Mouse (Mus musculus): ENCODE measurements around the gene Jmjd8. TPM values are rescaled to one million over a fixed set of nuclear protein-coding genes. Genes with fewer than 3 reads are reported as not detected.

Gene Jmjd8
- 1.5 TPM for polyA plus RNA-seq (2014; fragmentation: Illumina TruSeq; extraction: RNeasy Lipid Tissue Mini Kit (QIAGEN cat#74804))

DNA sequence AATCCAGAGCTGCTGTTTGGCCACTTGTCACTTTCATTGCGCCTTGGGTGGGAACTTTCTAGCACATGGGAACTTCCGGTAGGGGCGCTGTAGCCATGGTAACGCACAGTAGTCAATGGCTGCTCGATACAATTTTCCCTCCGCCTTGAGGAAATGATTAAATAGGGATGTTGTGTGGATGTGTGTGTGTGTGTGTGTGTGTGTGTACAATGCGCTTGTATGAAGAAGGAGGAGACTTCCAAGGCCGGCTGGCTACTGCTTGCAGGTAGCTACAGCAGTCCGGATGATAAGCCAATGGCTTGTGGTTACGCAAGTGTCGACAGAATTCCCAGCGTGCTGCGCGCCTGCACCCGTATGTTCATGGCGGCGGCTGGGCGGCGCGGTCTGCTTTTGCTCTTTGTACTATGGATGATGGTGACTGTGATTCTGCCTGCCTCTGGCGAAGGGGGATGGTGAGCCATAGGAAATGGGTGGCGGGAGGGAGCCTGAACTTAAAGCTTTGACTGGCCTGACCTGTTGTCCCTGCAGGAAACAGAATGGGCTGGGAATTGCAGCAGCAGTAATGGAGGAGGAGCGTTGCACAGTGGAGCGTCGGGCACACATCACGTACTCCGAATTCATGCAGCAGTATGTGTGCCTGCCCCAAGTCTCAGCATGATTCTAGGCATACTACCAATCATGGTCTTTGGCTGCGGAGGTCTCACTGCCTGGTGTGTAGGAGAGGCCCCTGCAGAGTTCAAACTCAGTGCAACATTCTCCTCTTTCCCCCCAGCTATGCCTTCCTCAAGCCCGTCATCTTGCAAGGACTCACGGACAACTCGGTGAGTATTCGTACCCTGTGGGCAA lies at the start of gene Jmjd8:
Gene Jmjd8, plus strand, starts transcription at position 156 of the 846 bp plus-strand sequence.

DNA sequence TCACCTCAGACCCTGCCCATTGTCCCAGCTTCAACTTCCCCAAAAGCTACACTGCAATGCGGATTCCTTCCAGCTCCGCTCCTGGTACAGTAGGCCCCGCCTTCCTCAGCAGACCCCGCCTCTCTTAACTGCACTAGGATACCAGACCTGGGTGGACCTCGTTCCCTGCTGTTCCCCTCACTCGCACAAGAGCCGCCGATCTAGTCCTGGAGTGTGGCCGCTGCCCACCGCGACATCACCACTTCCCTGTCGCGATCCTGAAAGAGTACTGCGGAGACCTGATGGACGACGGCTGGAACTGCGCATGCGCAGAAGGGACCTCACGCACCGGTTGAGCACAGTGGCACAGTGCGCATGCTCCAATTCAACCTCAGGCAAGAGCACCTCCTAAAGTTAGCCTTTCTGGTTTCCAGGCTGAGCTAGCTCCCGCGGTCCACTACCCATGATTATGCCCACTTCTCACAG lies 43.4 kb upstream of the Jmjd8 start, which contains the start of gene Haghl:
Gene Haghl, minus strand, starts transcription at position 393 of the 465 bp plus-strand sequence.

DNA sequence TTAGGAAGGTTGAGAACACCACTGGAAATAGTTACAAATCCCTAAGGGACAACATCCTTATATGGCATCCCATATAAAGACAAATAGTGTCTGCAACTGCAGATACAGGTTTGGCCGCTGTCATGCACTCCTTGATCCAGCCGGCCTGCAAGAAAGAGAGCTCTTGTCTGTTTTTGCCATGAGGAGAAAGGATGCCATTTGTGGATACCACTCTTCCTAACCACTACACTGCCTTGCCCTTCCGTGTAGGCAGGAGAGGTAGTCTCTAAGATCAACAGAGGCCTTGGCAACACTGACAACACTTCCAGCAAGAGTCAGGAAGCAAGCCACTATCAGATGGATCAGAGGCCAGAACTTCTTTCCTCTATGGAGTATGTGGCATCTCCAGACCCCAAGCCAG lies 42.4 kb upstream of the Jmjd8 start, which contains the start of gene Ccdc78:
Gene Ccdc78, plus strand, starts transcription at position 301 of the 400 bp plus-strand sequence.

DNA sequence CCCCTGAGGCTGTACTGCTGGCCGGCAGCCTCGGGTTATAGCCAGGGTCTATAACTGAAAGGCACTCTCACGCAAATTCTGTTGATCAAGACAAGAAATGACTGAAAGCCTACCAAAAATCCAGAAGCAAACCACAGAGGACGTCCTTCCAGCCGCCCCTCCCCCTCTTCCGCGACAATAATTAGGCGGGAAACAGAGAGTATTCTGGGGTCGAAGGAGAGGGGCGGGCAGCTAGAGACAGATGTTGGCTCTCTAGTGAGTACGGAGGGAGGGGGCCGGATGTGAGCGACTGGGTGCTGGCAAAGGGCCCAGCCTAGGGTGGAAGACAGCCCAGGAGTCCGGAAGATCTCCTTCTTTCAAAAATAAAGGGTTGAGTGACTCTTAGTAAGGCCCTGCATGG lies 36.1 kb upstream of the Jmjd8 start, which contains the start of gene Fam173a:
Gene Fam173a, minus strand, starts transcription at position 287 of the 400 bp plus-strand sequence.

DNA sequence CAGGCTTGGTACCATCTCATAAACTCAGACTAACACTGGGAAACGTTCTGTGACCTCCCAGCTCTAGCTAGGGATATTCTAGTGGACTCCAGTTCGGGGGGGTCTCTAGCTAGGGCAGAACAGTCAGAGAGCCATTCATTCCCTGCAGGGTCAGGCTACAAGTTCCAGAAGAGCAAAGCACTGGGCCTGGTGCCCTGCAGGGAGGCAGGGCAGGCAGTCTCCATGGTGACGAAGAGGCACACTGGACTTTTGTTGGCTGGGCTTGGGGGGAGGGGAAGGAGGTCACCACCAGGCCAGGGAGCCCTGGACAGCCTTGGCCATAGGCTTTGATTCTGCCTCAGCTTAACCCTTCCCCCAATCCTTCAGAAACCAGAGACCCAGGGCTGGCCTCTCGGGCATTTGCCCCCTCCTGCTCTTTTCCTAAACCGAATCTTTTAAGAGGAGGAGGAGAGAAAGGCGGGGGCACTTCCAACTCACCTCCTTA lies 33.0 kb upstream of the Jmjd8 start, which contains the start of gene AC134908.4:
Gene AC134908.4, minus strand, starts transcription at position 51 of the 484 bp plus-strand sequence.

DNA sequence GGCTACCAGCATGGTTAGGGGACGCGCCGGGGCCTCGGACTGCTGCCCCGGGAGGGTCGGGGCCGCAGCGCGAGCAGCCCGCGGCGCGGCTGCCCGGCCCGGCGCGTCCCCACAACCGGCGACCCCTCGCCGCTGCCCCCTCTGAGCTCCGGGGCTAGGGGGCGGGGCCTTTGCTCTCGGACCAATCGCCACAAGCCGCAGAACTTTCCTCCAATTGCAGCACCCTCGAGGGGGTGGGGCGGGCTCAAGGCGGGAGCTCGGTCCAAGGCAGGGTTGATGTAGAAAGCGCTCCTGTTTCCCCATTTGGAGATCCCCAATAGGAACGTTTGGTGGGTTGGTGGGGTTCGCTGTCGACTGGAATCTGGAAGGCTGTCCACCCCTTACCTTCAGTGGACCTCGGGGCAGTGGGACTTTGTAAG lies 31.7 kb upstream of the Jmjd8 start, which contains the start of gene Metrn:
Gene Metrn, minus strand, starts transcription at position 186 of the 419 bp plus-strand sequence.

DNA sequence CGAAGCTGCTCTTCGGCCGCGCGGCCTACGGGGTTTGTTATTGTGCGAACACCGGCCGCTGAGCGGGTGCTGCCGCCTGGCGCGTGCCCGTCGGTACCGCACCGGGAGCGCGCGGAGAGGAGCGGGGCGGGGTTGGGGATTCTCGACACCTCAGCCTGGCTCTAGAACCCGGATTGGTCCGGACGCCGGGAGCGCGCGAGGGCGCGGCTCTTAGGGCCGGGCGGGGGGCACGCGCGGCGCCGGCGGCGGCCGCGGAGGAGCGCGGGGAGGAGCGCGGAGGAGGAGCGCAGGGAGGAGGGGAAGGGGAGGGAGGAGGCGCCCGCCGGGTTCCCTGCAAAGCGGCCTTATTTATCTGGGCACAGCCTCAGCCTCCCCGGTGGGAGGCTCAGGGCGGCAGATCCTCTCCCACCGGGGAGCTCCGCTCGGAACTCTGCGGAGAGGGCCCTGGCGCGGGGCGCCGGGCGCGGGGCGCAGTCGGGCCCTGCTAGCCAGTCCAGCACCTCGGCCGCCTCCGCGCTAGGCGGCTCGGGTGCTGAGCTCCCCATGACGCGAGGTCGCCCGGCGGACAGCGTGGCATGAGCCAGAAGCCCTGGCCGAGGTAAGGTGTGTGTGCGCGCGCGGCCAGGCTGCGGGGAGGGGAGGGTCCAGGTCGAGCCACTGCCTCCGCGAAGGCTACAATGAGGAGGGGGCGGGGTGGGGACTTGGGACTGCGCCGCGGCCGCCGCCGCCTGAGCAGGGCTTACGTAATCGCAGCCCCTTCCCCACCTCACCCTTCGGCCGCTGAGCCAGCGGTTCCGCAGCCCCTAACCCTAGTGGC lies 19.7 kb upstream of the Jmjd8 start, which contains the start of gene Fbxl16:
Gene Fbxl16, plus strand, starts transcription at position 297 of the 817 bp plus-strand sequence.

DNA sequence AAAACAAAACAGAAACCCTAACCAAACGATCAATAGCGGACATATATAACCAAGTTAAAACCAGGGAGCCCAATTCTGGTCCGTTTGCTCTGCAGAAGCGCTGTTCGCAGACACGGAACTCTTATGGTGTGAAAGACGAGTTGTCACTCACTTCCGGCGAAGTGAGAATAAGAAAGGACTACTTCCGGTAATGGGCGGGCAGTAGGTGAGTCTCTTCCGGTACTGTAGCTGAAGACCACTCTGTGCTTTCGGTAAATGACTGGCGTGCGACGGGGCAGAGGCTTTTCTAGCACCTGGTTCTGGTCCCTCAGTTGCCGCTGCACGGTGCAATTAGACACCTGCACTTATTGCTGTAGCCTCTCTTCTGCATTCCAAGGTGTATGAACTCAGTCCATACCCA lies 5.2 kb upstream of the Jmjd8 start, which contains the start of gene Wdr24:
Gene Wdr24, plus strand, starts transcription at position 176 of the 400 bp plus-strand sequence.

DNA sequence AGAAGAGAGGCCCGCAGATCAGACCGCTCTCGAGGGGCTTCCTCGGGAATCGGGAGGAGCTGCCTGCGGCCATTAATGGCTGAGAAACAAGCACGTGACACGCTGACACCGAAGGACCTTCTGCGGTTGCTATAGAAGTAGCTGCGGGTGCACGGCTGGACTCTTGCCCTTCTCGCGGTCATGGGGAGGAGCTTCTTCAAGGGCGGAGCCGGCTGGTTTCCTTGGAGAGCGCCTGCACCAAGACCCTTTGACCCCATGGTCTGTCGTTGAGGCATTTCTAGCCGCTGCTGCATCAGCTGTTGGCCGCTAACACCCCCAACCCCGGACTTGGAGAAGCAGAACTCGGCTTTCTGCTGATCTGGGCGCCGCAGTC lies 4.6 kb downstream of the Jmjd8 start, which contains the start of gene Stub1:
Gene Stub1, minus strand, starts transcription at position 114 of the 373 bp plus-strand sequence.

DNA sequence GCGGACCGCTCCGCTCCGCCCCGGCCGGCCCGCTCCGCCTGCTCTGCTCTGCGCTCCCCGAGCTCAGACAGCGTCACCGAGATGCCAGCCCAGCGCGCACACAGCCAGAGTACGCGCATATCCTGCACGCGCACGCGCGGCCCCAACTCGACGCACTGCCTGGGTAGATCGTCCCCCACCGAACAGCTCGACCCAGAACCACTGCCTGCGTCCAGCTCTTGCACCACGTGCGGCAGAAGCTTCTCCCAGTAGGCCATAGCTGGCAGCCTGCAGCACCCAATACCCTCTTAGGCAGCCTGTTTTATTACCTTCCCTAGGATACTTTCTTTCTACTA lies 8.4 kb downstream of the Jmjd8 start, which contains the start of gene Rhbdl1:
Gene Rhbdl1, minus strand, starts transcription at position 220 of the 335 bp plus-strand sequence.

DNA sequence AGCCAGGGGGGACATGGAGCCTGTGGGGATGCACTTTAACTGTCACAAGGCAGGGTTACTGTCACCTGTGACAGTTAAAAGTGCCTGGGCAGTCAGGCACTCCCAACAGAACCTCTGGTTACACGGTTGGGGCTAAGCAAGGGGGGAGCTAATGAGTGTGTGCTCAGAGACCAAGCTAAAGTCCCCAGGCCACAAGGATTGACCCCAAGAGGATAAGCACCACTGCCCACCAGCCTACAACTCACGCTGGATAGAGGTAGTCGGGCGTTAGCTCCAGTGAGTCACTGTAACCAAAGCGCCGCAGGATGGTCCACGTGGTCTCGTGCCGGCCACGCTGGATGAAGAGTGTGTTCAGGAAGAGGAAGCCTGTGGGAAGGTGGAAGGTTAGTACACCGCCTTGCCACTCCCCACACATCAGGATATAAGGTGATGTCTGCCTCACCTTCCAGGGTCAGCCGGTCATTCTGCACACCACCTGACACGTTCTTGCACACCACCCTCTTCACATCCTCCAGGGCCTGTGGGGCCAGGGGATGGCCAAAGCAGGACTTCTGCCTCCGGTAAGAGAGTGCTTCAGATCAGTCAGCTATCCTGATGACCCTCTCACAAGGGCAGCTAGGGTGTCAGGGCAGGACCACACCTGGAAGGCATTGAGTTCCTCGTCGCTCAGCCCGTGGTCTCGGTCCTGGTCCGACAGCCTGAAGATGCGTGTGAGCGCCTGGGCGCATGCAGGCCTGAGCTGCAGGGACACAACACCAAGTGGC lies 12.6 kb downstream of the Jmjd8 start, which contains the start of gene Gm20683:
Gene Gm20683, minus strand, starts transcription at position 647 of the 764 bp plus-strand sequence.

DNA sequence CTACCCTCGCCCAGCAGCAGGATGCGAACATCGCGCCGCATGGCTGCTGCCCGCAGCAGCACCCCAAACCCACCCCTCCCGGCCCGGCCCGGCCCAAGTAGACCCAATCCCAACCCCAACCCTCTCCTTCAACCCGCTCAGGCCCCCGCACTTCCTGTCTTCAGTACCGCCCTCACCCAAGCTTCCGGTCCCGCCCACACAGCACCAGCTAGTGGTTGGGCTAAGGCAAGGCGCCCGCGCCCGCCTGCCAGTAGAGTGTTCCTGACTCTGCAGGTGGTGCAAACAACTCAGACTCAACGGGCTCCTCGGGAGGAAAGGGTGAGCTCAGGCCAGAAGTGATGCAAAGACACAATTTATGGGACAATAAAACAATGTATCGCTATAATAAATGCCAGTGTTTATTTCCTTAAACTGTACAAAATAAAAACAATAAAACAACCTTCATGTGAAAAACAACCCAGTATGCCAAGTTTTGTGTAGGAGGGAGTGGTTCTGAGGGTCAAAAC lies 15.8 kb downstream of the Jmjd8 start, which contains the start of gene Rhot2:
Gene Rhot2, minus strand, starts transcription at position 456 of the 506 bp plus-strand sequence.

DNA sequence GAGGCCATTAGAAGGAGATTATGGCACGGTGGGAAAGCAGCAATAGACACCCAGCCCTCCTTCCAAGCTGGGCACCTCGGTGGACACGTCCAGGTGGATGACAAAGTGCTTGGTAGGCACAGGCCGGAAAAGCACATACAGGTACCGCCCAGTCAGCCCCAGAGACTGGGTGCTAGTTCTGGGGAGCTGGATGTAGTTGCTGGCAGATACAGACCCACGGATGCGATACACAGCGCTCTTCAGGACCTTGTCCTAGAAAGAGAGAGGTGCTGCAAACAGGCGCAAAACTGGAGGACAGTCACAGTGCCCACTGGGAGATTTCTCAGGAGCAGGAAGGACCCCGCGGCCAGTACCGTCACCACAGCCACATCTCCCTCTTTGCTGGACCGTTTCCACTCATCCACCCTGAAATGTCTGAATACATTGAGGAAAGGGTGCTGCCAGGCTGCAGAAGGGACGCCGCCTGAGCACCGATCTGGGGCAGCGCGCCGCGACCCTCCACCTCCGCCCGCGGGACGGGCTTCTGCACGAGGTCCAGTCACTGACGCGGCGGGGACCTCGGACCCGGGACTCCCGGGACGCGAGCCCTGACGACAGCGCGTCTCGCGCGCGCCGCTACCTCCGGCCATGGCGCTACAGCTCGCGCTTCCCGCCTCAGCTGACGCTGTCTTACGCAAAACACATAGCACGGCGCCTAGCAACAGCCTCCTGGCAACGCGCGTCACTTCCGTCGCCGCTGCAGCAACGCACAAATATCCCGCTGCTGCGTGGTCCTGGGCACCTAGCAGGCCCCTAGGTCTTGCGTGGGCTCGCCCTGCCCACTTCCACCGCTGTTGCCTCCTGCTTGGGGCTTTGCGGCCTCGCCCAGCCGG lies 32.4 kb downstream of the Jmjd8 start, which contains the start of gene Wdr90:
Gene Wdr90, minus strand, starts transcription at position 670 of the 872 bp plus-strand sequence.

DNA sequence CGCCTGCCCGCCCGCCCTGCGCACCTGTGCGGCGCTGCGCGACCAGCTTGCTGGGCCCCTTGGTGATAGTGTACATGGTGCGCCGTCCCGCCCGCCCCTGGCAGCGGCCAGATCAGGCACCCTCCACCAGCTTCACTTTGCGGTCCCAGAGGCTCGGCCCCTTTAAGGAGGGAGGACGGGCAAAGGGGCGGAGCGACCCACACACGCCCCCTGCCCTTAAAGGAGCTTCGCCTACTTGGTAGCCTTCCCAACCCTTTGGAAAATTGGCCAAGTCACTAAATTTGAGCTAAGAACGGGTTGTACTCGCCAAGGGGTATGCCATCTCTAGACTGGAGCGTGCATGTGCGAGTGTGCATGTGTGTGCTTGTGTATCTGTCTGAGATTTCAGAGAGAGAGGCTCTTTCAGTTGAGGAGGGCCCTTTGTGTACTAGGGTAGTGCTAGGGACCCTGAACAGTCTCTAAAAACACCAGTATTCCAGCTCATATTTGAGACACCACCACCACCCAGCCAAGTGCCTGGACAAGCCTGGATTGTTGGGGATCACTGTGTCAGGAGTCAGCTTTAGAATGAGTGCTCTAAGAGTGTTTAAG lies 40.0 kb downstream of the Jmjd8 start, which contains the start of gene Mcrip2:
Gene Mcrip2, minus strand, starts transcription at position 164 of the 591 bp plus-strand sequence.

DNA sequence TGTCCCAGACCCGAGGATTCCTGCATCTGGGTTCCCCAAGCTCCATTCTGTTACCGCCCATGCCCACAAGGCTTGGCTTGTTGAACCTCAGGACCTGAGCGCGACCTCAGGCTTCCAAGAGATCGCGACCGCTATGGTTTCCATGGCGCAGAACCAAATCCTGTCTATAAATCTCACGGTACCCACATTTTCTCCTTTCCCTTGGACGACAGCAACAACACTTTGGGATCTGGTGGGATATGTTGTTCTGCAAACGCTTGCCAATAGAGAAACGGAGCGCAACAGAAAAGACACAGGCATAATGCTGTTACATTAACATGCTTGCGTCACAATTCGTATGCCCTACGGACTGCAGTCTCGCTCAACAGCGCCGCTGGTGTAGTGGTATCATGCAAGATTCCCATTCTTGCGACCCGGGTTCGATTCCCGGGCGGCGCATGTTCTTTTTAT lies 46.1 kb downstream of the Jmjd8 start, which contains the start of gene Mettl26:
Gene Mettl26, plus strand, starts transcription at position 354 of the 450 bp plus-strand sequence.

DNA sequence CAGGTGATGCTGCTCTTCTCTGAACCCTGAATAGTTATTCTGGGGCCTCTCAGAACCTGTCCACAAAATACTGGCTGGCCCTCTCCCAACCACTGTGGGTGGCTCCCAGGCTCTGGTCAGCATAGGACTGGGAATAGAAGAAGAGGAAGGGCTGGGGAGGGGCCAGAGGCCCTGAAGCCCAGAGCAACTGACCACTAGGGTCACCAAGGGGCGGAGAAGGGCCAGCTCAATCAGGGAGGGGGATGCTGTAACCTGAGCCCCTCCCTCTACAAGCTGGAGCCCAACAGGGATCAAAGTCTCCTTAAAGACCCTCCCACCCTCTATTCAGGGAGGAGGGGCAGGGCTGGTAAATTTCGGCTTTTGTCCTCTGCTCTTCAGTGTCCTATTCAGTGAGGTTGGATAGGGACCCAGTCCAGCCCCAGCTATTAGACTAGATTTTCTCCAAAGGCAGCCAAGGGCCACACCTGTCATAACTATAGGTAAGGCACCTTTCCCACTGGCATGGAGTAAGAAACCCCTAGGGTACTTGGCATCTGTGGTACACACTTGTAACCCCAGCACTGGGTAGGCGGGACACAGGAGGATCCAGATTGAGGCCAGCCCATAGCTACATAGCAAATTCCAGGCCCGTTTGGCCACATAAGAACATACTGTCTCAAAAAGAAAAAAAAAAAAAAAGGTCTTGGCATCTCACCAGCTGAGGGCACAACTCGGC lies 51.7 kb downstream of the Jmjd8 start, which contains the start of gene Wfikkn1:
Gene Wfikkn1, minus strand, starts transcription at position 663 of the 715 bp plus-strand sequence.

